Mouse (Mus musculus): ENCODE results near the gene Ppp1r15b. TPM values are rescaled to one million over a fixed set of nuclear protein-coding genes. Genes with fewer than 3 reads are reported as not detected.
A peak's percentile ranks its signal among the peaks of the same experiment; 100 is the strongest.

Ppp1r15b gene
- total RNA-seq (2021): 10 to 100 TPM; 41.4 to 44.3 TPM
- long read RNA-seq, experiment 1, full-length matches to known transcripts: 31 of 34 reads
- long read RNA-seq, experiment 1, partial matches to known transcripts: 0 of 34 reads
- long read RNA-seq, experiment 1, other reads (novel, unspliced or antisense): 3 of 34 reads
- long read RNA-seq, experiment 2, full-length matches to known transcripts: 36 of 38 reads
- long read RNA-seq, experiment 2, partial matches to known transcripts: 2 of 38 reads
- long read RNA-seq, experiment 2, other reads (novel, unspliced or antisense): 0 of 38 reads

DNA sequence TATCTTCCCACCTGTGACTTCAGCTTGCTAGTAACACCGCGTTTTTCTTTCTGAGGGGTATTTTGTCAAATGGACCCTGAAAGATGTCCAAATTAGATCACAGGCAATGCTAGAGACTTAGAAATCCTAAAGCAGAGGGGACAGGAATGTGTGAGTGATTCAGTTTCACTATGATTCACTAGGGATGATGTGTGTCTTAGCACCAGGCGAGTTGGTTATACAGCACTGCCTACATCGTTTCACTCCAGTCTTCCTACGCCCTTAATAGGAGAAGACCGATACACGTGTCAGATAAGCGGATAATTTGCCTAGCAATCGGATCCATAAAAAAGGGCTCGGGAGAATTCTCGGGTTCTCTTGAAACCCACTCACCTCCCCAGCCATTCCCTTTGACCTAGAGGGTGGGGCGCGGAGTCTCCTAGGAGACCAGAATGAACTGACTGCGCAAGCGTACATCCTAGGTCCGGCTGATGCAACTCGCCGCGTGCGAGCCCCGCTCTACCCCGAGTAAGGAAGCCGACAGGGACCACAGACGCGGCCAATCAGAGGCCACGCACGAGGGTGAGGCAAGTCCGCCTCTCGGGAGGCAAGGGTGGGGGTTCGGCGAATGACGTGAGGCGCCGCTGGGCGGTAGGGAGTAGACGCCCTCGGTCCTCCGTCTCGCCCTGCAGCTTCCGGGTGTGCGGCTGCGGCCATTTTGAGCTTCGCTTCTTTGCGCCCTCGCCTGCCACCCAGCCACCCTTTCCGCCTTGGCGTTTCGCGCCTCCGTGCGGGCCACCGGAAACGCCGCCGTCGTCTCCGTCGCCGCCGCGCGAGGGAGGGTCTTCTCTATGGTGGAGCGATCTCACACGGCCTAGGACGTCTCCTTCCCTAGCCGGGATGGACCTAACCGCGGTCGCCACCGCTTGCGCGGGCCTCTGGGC, at the start of gene Ppp1r15b:
Ppp1r15b (plus strand) TSS at position 506 of the 923 bp plus-strand sequence.
- Histone ChIP-seq H3K4me3 (peak within 1 kb of the TSS; percentile 75), H3K27ac (peak within 1 kb of the TSS; percentile 94)
- intact Hi-C loops (cut with DNase I): loop anchor here (5.0 kb wide), 1 partner anchor 481 kb away; the partner anchor contains the start of gene Snrpe
- DNase-seq (ENCODE audit: extremely low spot score in 1 of 2, low spot score in 2 of 2): peak; percentile 99
- no peak for TF ChIP-seq CTCF (IDR thresholded peaks at IDR 0.05)

DNA sequence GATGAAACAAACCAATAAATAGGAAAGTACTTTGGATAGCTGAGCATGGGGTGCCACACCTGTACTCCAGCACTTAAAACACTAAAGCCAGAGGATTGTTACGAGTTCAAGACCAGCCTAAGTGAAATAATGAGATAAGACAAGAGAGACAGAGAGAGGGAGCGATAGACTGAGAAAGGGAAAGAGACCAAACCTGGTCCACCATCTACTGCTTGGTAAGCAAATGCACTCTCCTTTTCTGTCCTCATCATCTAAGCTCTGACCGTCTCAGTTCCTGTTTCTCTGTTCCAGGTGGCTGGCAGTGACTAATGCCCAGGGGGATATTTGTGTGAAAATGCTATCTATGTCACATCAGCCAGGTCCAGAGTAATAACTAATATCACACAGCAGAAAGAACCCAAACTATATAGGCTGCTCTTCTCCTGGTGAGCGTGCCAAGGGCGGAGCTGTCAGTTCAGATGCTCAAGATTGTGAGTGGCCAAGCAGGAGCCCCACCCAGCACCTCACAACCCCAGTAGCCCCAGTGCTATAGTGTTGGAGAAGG, 47.9 kb upstream of the Ppp1r15b start:
- no peak for DNase-seq (ENCODE audit: extremely low spot score in 1 of 2, low spot score in 2 of 2)
- no peak for TF ChIP-seq CTCF (IDR thresholded peaks at IDR 0.05)
- intact Hi-C loops (cut with DNase I): no loop called here
- no peak overlapping the region for H3K27ac ChIP-seq
- no peak overlapping the region for H3K4me3 ChIP-seq

DNA sequence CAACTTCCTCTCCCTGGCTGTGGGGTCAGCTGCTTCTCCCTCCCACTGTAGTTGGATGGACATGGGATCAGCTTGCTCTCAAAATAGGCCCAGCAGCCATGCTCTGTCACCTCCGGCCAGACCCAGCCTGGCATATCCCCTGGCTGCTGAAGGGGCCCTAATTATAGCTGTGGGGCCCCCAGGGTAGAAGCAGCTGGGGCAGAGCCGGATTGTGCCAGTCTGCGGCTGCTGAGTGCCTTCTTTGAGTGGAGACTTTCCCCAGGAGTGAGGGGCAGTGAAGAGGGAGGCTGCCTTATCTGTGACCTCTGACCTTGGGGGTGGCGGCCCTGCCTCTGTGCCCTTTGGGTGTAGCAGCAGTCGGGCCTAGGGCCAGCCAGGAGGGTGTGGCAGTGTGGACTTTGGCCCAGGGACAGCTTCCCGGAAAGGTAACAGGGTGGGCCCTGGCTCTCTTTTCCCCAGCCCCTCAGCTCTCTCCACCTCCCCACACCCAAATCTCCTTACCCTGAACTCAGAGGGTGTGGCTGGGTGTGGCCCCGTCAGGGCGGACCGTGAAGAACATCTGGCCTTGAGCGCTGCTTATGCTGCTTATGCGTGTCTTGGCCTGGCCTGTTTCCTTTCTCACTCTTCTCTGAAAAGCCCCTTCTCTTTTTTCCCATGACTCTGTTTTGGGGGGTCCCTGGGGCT, 46.9 kb upstream of the Ppp1r15b start:
- intact Hi-C loops (cut with DNase I): no loop called here
- TF ChIP-seq CTCF (IDR thresholded peaks at IDR 0.05): no peak

DNA sequence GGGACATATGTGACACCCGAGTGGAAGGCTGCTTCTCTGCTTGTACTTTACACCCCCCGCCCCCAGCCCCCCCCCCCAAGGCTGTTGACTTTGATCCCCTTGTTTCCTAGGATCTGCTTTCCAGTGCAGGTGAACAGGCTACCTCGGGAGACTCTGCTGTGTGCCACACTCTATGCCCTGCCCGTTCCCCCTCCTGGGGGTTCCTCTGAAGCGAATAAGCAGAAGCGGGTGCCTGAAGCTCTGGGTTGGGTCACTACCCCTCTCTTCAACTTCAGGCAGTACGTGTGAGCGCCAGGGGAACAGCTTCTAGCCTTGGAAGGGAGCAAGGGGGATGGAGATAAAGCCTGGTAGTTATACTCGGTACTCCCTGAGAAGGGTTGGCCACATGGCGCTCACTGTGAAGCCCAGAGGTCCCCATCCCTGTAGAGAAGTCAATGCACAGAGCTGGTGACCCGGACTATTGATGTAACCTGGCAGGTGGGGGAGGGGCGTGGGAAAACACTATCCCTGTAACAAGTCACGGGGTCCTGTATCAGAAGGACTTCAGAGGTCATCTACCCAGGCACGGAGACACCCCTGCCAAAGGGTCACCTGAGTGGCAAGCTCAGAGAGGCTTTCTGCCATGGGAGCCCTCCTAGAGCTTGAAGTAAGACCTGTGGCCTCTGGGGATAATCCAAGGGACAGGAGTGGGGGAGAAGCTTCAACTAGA, 46.1 kb upstream of the Ppp1r15b start:
- no peak overlapping the region for H3K27ac ChIP-seq
- intact Hi-C loops (cut with DNase I): no loop called here
- DNase-seq (ENCODE audit: extremely low spot score in 1 of 2, low spot score in 2 of 2): no peak
- TF ChIP-seq CTCF (IDR thresholded peaks at IDR 0.05): no peak
- H3K4me3 ChIP-seq: no peak overlapping the region

More for the DNA sequence above, 46.9 kb upstream of the Ppp1r15b start:
- Histone ChIP-seq H3K4me3 (no peak overlapping the region), H3K27ac (no peak overlapping the region)
- DNase-seq (ENCODE audit: extremely low spot score in 1 of 2, low spot score in 2 of 2): no peak

DNA sequence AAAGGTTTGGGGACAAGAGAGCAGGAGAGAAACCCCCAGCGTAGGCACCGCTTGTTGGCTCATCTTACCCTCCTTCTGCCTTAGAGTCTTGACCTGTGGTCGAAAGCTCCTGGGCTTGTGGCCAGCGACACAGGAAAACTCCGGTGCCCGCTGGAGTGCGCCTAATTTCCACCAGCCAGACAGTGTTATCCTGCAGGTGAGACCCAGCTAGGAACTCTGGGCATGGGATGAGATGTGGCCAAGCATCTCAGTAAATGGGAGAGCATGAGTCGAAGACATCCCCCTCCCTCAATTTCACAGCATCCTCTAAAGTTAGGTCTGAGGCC, 45.6 kb upstream of the Ppp1r15b start:
- Histone ChIP-seq H3K27ac (no peak overlapping the region), H3K4me3 (no peak overlapping the region)
- no peak for DNase-seq (ENCODE audit: extremely low spot score in 1 of 2, low spot score in 2 of 2)
- no peak for TF ChIP-seq CTCF (IDR thresholded peaks at IDR 0.05)
- intact Hi-C loops (cut with DNase I): no loop called here

DNA sequence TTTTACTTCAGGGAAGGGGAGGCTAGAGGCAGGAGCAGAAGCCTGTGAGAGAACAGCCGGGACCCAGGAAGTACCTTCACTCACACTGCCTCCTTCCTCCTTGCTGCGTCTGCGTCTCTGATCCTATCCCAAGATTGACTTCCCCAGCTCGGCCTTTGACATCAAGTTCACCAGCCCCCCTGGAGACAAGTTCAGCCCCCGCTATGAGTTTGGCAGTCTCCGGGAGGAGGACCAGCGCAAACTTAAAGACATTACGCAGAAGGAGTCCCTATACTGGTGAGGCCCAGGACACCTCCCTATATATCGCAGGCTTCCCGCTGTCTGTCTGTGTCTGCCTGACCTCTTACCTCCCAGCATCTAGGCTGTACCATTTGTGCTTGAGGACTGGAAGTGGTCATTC, 44.1 kb upstream of the Ppp1r15b start:
- intact Hi-C loops (cut with DNase I): loop anchor here (2.0 kb wide), 1 partner anchor 40 kb away; no protein-coding TSS in a partner anchor
- Histone ChIP-seq H3K4me3 (no peak overlapping the region), H3K27ac (no peak overlapping the region)
- no peak for DNase-seq (ENCODE audit: extremely low spot score in 1 of 2, low spot score in 2 of 2)
- TF ChIP-seq CTCF (IDR thresholded peaks at IDR 0.05): no peak

DNA sequence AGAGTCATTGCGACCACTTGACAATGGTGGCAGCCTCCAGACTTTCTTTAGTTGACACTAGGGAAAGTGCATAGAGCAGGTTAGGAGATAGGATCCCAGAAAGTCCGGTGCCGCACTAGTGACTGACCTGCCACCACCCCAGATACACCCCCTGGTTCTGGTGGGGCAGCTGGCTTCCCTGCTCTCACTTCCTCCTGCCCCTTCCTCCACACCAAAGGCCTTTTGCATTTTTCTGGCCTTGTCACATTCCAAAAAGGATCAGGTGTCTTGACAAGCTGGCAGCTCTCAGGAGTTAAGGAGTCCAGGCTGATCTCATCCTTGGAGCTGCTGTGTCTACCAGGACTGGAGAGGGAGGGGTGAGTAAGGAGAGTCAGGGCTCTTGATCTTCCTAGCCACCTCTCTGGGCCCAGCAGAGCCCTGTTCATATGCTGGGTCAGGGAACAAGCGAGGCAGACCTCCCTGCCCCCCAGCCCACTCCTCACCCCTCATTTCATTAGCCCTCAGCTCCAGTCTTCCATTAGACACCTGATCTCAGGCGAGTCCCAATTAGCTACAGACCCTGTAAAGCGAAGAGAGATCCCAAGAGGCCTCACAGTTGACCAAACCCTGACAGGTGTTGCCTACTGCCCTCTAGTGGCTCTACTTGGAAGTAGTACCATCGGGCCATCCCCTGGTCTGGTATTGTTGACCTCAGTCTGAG, 43.6 kb upstream of the Ppp1r15b start:
- Histone ChIP-seq H3K4me3 (no peak overlapping the region), H3K27ac (no peak overlapping the region)
- peak in 1 of 2 experiments; percentile 48 for DNase-seq (ENCODE audit: extremely low spot score in 1 of 2, low spot score in 2 of 2)
- TF ChIP-seq CTCF (IDR thresholded peaks at IDR 0.05): peak; percentile 72
- intact Hi-C loops (cut with DNase I): loop anchor here (2.0 kb wide), 1 partner anchor 41 kb away; no protein-coding TSS in a partner anchor

DNA sequence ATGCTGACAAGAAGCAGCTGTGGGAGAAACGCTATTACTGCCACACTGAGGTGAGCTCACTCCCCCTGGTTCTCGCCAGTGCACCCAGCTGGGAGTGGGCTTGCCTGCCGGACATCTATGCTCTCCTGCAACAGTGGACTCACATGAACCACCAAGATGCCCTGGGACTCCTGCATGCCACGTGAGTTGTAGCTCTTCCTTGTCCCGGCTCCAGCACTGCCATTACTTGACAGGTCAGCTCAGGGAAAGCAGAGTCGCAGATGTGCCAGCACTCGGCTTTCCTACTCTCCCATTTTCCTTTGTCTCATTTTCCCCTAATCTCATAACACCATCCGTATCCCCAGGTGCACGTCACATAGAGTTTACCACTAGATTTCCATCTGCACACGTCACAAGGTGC, 42.7 kb upstream of the Ppp1r15b start:
- TF ChIP-seq CTCF (IDR thresholded peaks at IDR 0.05): no peak
- Histone ChIP-seq H3K4me3 (no peak overlapping the region), H3K27ac (no peak overlapping the region)
- intact Hi-C loops (cut with DNase I): no loop called here
- no peak for DNase-seq (ENCODE audit: extremely low spot score in 1 of 2, low spot score in 2 of 2)

DNA sequence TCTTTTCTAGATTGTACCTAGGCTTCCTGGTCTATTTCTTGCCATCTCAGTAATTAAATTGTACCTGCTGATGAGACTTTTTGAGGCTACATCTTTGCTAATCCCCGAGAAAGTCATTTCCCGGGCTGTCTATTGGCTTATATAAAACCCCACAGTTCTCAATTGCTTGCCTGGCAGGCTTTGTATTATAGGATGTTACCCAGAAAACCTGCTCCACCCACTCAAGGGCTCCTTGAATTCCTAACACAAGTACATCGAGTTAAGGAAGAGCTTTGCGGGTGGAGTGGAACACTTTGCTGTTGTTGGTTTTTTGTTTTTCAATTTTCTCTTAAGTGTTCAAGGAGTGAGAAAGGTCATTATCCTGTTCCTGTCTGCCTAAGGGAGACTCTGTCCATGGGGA, 41.5 kb upstream of the Ppp1r15b start:
- no peak overlapping the region for H3K27ac ChIP-seq
- TF ChIP-seq CTCF (IDR thresholded peaks at IDR 0.05): no peak
- H3K4me3 ChIP-seq: no peak overlapping the region
- intact Hi-C loops (cut with DNase I): no loop called here
- no peak for DNase-seq (ENCODE audit: extremely low spot score in 1 of 2, low spot score in 2 of 2)

DNA sequence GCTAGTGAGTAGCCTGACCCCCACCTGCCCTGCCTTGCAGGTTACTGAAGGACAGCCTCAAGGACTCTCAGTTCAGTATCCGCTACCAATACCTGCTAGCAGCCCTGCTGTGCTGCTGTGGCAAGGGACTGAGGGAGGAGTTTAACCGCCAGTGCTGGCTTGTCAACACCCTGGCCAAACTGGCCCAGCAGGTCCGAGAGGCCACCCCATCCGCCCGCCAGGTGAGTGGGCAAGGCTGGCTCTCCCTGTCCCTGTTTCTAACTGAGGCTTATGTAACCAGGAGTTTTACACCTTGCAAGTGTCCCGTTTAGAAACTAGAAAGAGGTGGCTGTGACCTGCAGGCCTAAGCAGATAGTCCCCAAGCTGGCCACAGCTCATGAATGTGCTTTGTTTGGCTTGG, 40.3 kb upstream of the Ppp1r15b start:
- H3K27ac ChIP-seq: no peak overlapping the region
- TF ChIP-seq CTCF (IDR thresholded peaks at IDR 0.05): no peak
- no peak overlapping the region for H3K4me3 ChIP-seq
- DNase-seq (ENCODE audit: extremely low spot score in 1 of 2, low spot score in 2 of 2): no peak
- intact Hi-C loops (cut with DNase I): loop anchor here (10.0 kb wide), 1 partner anchor 336 kb away; no protein-coding TSS in a partner anchor

Measured in left cerebral cortex, adult 2 months (tissue).